Mouse (Mus musculus) CH12.LX (cell line): ENCODE measurements around the gene Mrln. TPM values are rescaled to one million over a fixed set of nuclear protein-coding genes. Genes with fewer than 3 reads are reported as not detected.
"Not testable (repeated sequence)": the region's sequence is repeated elsewhere in the genome, so short reads cannot be mapped to it uniquely, and the experiment has no call there.

Source experiments
- DNase-seq: peaks from one replicate; pipeline ENCODE4 v3.0.0-alpha.2; 2013; ENCODE audit errors: extremely low read depth
- H3K27ac ChIP-seq: 2 replicates; pipeline ENCODE4 v1.5.1; 2012; ENCODE audit warnings: low read depth, mild to moderate bottlenecking, control low read depth, moderate library complexity; ENCODE audit not compliant: insufficient read depth
- H3K27me3 ChIP-seq: replicated peaks from 2 replicates; pipeline ENCODE3; 2012; ENCODE audit warnings: inconsistent platforms
- H3K36me3 ChIP-seq, 2 experiments: replicated peaks in 1 of 2; 2 replicates each; pipeline versions ENCODE3 to v1.6.1; 2012; ENCODE audit warnings: inconsistent platforms in 1 of 2, low read length in 1 of 2, mild to moderate bottlenecking in 1 of 2, mixed read lengths in 1 of 2, moderate library complexity in 1 of 2; ENCODE audit not compliant: control insufficient read depth in 1 of 2, insufficient read depth in 1 of 2
- H3K4me1 ChIP-seq, 2 experiments: 2 replicates each; pipeline ENCODE4 v1.6.1; 2012; ENCODE audit warnings: inconsistent platforms in 1 of 2, moderate library complexity in 1 of 2; ENCODE audit not compliant: insufficient read depth in 2 of 2, control insufficient read depth in 1 of 2
- H3K4me2 ChIP-seq: 2 replicates; pipeline ENCODE4 v1.6.1; 2012; ENCODE audit warnings: low read depth, mild to moderate bottlenecking, control low read depth; ENCODE audit not compliant: poor library complexity, insufficient read depth, severe bottlenecking
- H3K4me3 ChIP-seq, 3 experiments: fragments of 150-350 bp in 1 of 3; sonication (generic) in 1 of 3; replicated peaks in 1 of 3; 2 replicates each; pipeline versions ENCODE3 to v1.5.1; 2011 to 2012; ENCODE audit warnings: low read depth in 2 of 3, low read length in 2 of 3, mild to moderate bottlenecking in 2 of 3, moderate library complexity in 2 of 3, control low read depth in 1 of 3, improper control_type of control experiment in 1 of 3, inconsistent platforms in 1 of 3, mixed read lengths in 1 of 3; ENCODE audit not compliant: poor library complexity in 1 of 3
- H3K79me2 ChIP-seq: replicated peaks from 2 replicates; pipeline ENCODE4 v1.6.1; 2012; ENCODE audit warnings: mild to moderate bottlenecking, moderate library complexity; ENCODE audit not compliant: control insufficient read depth, poor library complexity, insufficient read depth, severe bottlenecking; ENCODE audit errors: extremely low read depth
- H3K9ac ChIP-seq: 2 replicates; pipeline ENCODE4 v1.6.1; 2012; ENCODE audit warnings: low read depth, mild to moderate bottlenecking, control low read depth, moderate library complexity; ENCODE audit not compliant: insufficient read depth
- H3K9me3 ChIP-seq: replicated peaks from 2 replicates; pipeline ENCODE3; 2012; ENCODE audit warnings: low read length, inconsistent platforms, mixed read lengths
- BHLHE40 ChIP-seq: IDR thresholded peaks from 2 replicates; pipeline ENCODE4 v1.6.1; 2011; ENCODE audit warnings: mild to moderate bottlenecking, low read depth, low read length, improper control_type of control experiment
- ELF1 ChIP-seq: IDR thresholded peaks from 2 replicates; pipeline ENCODE4 v1.6.1; 2014; ENCODE audit warnings: low read depth, mild to moderate bottlenecking, inconsistent platforms, low read length, improper control_type of control experiment
- ETS1 ChIP-seq: conservative IDR thresholded peaks from 2 replicates; pipeline ENCODE4 v1.6.1; 2012; ENCODE audit warnings: low read depth, mild to moderate bottlenecking, inconsistent platforms, low read length, improper control_type of control experiment, moderate library complexity
- GABPA ChIP-seq: IDR thresholded peaks from 2 replicates; pipeline ENCODE4 v1.6.1; 2012; ENCODE audit warnings: low read depth, low read length, improper control_type of control experiment, inconsistent platforms; ENCODE audit not compliant: insufficient replicate concordance
- HCFC1 ChIP-seq: IDR thresholded peaks from 2 replicates; pipeline ENCODE4 v1.6.1; 2012; ENCODE audit warnings: low read depth, mild to moderate bottlenecking, inconsistent platforms, low read length, improper control_type of control experiment
- IRF4 ChIP-seq: IDR thresholded peaks from 2 replicates; pipeline ENCODE4 v1.6.1; 2014; ENCODE audit warnings: low read depth, mild to moderate bottlenecking, inconsistent platforms, low read length, improper control_type of control experiment
- KAT2A ChIP-seq: IDR thresholded peaks from 2 replicates; pipeline ENCODE4 v1.6.1; 2012; ENCODE audit warnings: low read length, improper control_type of control experiment, inconsistent platforms; ENCODE audit not compliant: insufficient replicate concordance
- MEF2A ChIP-seq: IDR thresholded peaks from 2 replicates; pipeline ENCODE4 v1.6.1; 2014; ENCODE audit warnings: low read depth, mild to moderate bottlenecking, inconsistent platforms, low read length, improper control_type of control experiment, borderline replicate concordance
- POLR2A ChIP-seq: IDR thresholded peaks from 2 replicates; pipeline ENCODE4 v1.6.1; 2011; ENCODE audit warnings: low read depth, mild to moderate bottlenecking, improper control_type of control experiment, low read length
- POLR2AphosphoS2 ChIP-seq: IDR thresholded peaks from 2 replicates; pipeline ENCODE4 v1.6.1; 2011; ENCODE audit warnings: low read depth, low read length, improper control_type of control experiment
- UBTF ChIP-seq: IDR thresholded peaks from 2 replicates; pipeline ENCODE4 v1.6.1; 2012; ENCODE audit warnings: low read depth, mild to moderate bottlenecking, inconsistent platforms, low read length, improper control_type of control experiment, moderate library complexity
- USF1 ChIP-seq: IDR thresholded peaks from 2 replicates; pipeline ENCODE4 v1.6.1; 2014; ENCODE audit warnings: low read depth, mild to moderate bottlenecking, inconsistent platforms, low read length, improper control_type of control experiment
- ZC3H11A ChIP-seq: IDR thresholded peaks from 2 replicates; pipeline ENCODE4 v1.6.1; 2012; ENCODE audit warnings: low read depth, mild to moderate bottlenecking, inconsistent platforms, low read length, improper control_type of control experiment
- ZKSCAN1 ChIP-seq: IDR thresholded peaks from 2 replicates; pipeline ENCODE4 v1.6.1; 2012; ENCODE audit warnings: low read depth, inconsistent platforms, low read length, improper control_type of control experiment, borderline replicate concordance
- ZNF384 ChIP-seq: IDR thresholded peaks from 2 replicates; pipeline ENCODE4 v1.6.1; 2012; ENCODE audit warnings: low read depth, low read length, improper control_type of control experiment, inconsistent platforms
- dilution Hi-C: fragments of 300-500 bp; cut with MboI; formaldehyde crosslinking; loops from 2 replicates; pipeline ENCODE4 v1.14.3; 2020; ENCODE audit warnings: low sequenced_read_pairs; ENCODE audit not compliant: extremely low pct_unique_long_range_greater_than_20kb, extremely low pct_ligation_motif_present
- in situ Hi-C: fragments of 300-500 bp; cut with MboI; formaldehyde crosslinking; loops from 3 replicates; pipeline ENCODE4 v1.14.3; 2019; ENCODE audit warnings: low sequenced_read_pairs, low pct_ligation_motif_present, low pct_unique_long_range_greater_than_20kb, mixed read lengths
- polyA plus RNA-seq: library from polyadenylated mRNA; unstranded; fragments of >175 nt; gene quantifications from 2 replicates; pipeline ENCODE4 v1.2.1, GENCODE M21; 2012; ENCODE audit warnings: low read depth; ENCODE audit not compliant: insufficient read length
- total RNA-seq, 2 experiments: library from RNA; depleted of rRNA; stranded (reverse); fragments of 300-350 nt in 1 of 2; fragments of >200 nt in 1 of 2; gene quantifications; 2 replicates each; pipeline ENCODE4 v1.2.3; 2012 to 2014

The Mrln gene
- total and polyA plus RNA-seq, 3 experiments = not detected

DNA sequence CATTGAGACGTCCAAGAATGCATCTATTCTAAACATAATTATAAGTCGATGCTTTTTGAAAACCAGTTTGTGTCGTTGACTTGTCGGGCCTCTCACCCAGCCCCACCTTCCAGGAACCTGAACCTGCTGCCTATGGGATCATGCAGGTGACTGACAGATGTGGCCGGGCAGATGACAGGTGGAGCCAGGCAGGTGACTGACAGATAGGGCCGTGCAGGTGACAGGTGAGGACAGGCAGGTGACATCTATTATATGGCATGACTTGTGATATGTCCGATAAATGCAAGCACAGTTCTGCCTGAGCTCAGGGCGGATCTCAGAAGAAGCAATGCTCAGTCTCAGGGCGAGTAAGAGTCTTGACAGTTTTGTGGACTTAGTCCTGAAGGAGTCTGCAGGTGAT lies 6.8 kb downstream of the Mrln start:
- no peak overlapping the region for H3K9ac ChIP-seq
- in situ Hi-C loops = no loop called here
- dilution Hi-C loops = no loop called here
- no peaks in the 10 kb centered on the region for H3K36me3 ChIP-seq
- no peak for DNase-seq
- H3K4me2 ChIP-seq = no peak overlapping the region
- H3K27ac ChIP-seq = no peak overlapping the region
- peaks cover 0 to 2% of the 10 kb centered on the region in 2 experiments; a peak in 2 of 4 replicates for H3K4me1 ChIP-seq
- no peaks in the 10 kb centered on the region for H3K9me3 ChIP-seq
- H3K4me3 ChIP-seq = no peak overlapping the region
- TF ChIP-seq POLR2AphosphoS2 = no peak
- no peaks in the 10 kb centered on the region for H3K79me2 ChIP-seq
- H3K27me3 ChIP-seq = no peaks in the 10 kb centered on the region

GRCm38 (mm10) chr10:70220971-70221370 lies 16.5 kb downstream of the Mrln start:
- no peak overlapping the region for H3K9ac ChIP-seq

DNA sequence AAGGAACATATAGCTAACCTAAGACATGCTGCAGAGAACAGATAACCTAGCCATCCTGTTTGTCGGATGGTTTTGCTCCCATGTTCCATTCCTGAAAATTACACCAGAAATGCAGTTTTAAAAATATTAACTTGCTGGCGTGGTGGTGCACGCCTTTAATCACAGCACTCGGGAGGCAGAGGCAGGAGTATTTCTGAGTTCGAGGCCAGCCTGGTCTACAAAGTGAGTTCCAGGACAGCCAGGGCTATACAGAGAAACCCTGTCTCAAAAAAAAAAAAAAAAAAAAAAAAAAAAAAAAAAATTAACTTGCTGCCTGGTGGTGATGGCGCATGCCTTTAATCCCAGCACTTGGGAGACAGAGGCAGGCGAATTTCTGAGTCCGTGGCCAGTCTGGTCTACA lies 17.8 kb downstream of the Mrln start:
- DNase-seq, dilution Hi-C loops: not testable (repeated sequence)

More at GRCm38 (mm10) chr10:70220971-70221370, 16.5 kb downstream of the Mrln start:
- Histone ChIP-seq H3K36me3 (no peaks in the 10 kb centered on the region), H3K4me3 (no peak overlapping the region)
- TF ChIP-seq ZKSCAN1 (no peak), HCFC1 (no peak), POLR2A (no peak), ZNF384 (no peak), ETS1 (no peak), USF1 (no peak), ZC3H11A (no peak), GABPA (no peak), BHLHE40 (no peak), KAT2A (no peak), IRF4 (no peak), MEF2A (no peak), UBTF (no peak), ELF1 (no peak)
- TF ChIP-seq, all 38 proteins: peak for 0
- DNase-seq = no peak
- H3K4me1 ChIP-seq = no peaks in the 10 kb centered on the region
- dilution Hi-C loops = no loop called here
- H3K27ac ChIP-seq = no peak overlapping the region
- no peaks in the 10 kb centered on the region for H3K9me3 ChIP-seq
- H3K4me2 ChIP-seq = no peak overlapping the region
- in situ Hi-C loops = no loop called here
- H3K27me3 ChIP-seq = no peaks in the 10 kb centered on the region
- no peaks in the 10 kb centered on the region for H3K79me2 ChIP-seq

More for the DNA sequence above, 17.8 kb downstream of the Mrln start:
- H3K9ac ChIP-seq, H3K4me2 ChIP-seq, H3K4me3 ChIP-seq, H3K9me3 ChIP-seq, H3K36me3 ChIP-seq, in situ Hi-C loops, H3K27me3 ChIP-seq, H3K79me2 ChIP-seq, H3K27ac ChIP-seq, H3K4me1 ChIP-seq: not testable (repeated sequence)
